ENCODE assay signal across 33 mouse cellular contexts in genomic region chr15:101940274-101940829, GRCm38 (mm10). TPM values are rescaled to one million over a fixed set of nuclear protein-coding genes. Genes with fewer than 3 reads are reported as not detected.
DNase-seq lines count a peak whose midpoint lies in the region; ATAC-seq lines count a peak whose summit lies in the region.
"Had no signal": no experiment of that assay in that cellular context is flagged by ENCODE, and none has a peak within 500 bp of the region (broad histone marks: within the 10 kb centered on the region; RNA-seq: fewer than 3 reads in every experiment).

Krt79 (minus strand) TSS chr15:101940324.

- WGBS in kidney, embryonic 15.5 days, result 71% methylated on average over 6 of the region's 6 CpGs
- WGBS in lung, embryonic 16.5 days, result 42% methylated on average over 6 of the region's 6 CpGs
- 63% methylated on average over 5 of the region's 6 CpGs for WGBS in limb, embryonic 15.5 days

- no peaks in the 10 kb centered on the region for H3K36me3 ChIP-seq in kidney, embryonic 15.5 days
- no peaks in the 10 kb centered on the region for H3K36me3 ChIP-seq in lung, embryonic 16.5 days (ENCODE audit: control insufficient read depth, insufficient read depth, low read length)
- H3K36me3 ChIP-seq in limb, embryonic 15.5 days, result no peaks in the 10 kb centered on the region
- H3K36me3 ChIP-seq: heart, embryonic 13.5 days; liver, embryonic 12.5 days; neural tube, embryonic 13.5 days had no signal

- peaks cover 26% of the 10 kb centered on the region for H3K4me1 ChIP-seq in kidney, embryonic 15.5 days
- H3K4me1 ChIP-seq in lung, embryonic 16.5 days (replicated peaks; ENCODE audit: control insufficient read depth, insufficient read depth, low read length), result peaks cover 9% of the 10 kb centered on the region
- peaks cover 20% of the 10 kb centered on the region for H3K4me1 ChIP-seq in brown adipose tissue, adult 24 weeks (ENCODE audit: control insufficient read depth, insufficient read depth, insufficient read length, low read length)
- H3K4me1 ChIP-seq in limb, embryonic 15.5 days, result peaks cover 30% of the 10 kb centered on the region
- H3K4me1 ChIP-seq: forebrain, embryonic 13.5 days had no signal

- ATAC-seq in kidney, embryonic 15.5 days (replicated peaks; ENCODE audit: low FRiP score), result peak; percentile 16; the same call in 1 of the 2 replicates
- peak; percentile 65 for ATAC-seq in lung, embryonic 16.5 days (ENCODE audit: low read depth)
- ATAC-seq in limb, embryonic 15.5 days (ENCODE audit: insufficient number of reproducible peaks, low FRiP score, low TSS enrichment, low read depth), result peak; percentile 47; the same call in 1 of the 2 replicates
- ATAC-seq: activated CD4-positive, CD25-positive, alpha-beta regulatory T cell, adult 4 months; CD4-positive, CD25-positive, alpha-beta regulatory T cell, adult 4 months; forebrain, embryonic 13.5 days; intestine, postnatal 0 days; liver, embryonic 12.5 days; liver, postnatal 0 days had no signal

- H3K9ac ChIP-seq in kidney, embryonic 15.5 days, result no peak within 1 kb of the TSS
- H3K9ac ChIP-seq in lung, embryonic 16.5 days (ENCODE audit: low read length), result no peak within 1 kb of the TSS
- no peak within 1 kb of the TSS for H3K9ac ChIP-seq in limb, embryonic 15.5 days
- H3K9ac ChIP-seq: forebrain, embryonic 13.5 days; heart, embryonic 13.5 days; hindbrain, embryonic 14.5 days; liver, embryonic 12.5 days; liver, postnatal 0 days; neural tube, embryonic 13.5 days had no signal

- no peaks in the 10 kb centered on the region for H3K27me3 ChIP-seq in kidney, embryonic 15.5 days
- no peaks in the 10 kb centered on the region for H3K27me3 ChIP-seq in lung, embryonic 16.5 days (ENCODE audit: control insufficient read depth, insufficient read depth, low read depth, low read length)
- no peaks in the 10 kb centered on the region for H3K27me3 ChIP-seq in limb, embryonic 15.5 days
- H3K27me3 ChIP-seq: forebrain, embryonic 13.5 days; neural tube, embryonic 13.5 days had no signal

- no peak within 1 kb of the TSS for H3K4me3 ChIP-seq in kidney, embryonic 15.5 days (replicated peaks)
- H3K4me3 ChIP-seq in lung, embryonic 16.5 days (ENCODE audit: low read length), result no peak within 1 kb of the TSS
- H3K4me3 ChIP-seq in brown adipose tissue, adult 24 weeks (ENCODE audit: insufficient read depth, low read depth, low read length), result no peak within 1 kb of the TSS
- H3K4me3 ChIP-seq in limb, embryonic 15.5 days, result no peak within 1 kb of the TSS
- H3K4me3 ChIP-seq: erythroblast, embryonic 14.5 days; forebrain, embryonic 13.5 days; gastrocnemius, adult 2 months; heart, embryonic 13.5 days; layer of hippocampus, adult 2 months; liver, embryonic 12.5 days; neural tube, embryonic 13.5 days had no signal

- no peaks in the 10 kb centered on the region for H3K9me3 ChIP-seq in kidney, embryonic 15.5 days (replicated peaks)
- H3K9me3 ChIP-seq in lung, embryonic 16.5 days (ENCODE audit: control insufficient read depth, low read length), result no peaks in the 10 kb centered on the region
- H3K9me3 ChIP-seq in limb, embryonic 15.5 days, result no peaks in the 10 kb centered on the region
- H3K9me3 ChIP-seq: forebrain, embryonic 13.5 days; heart, embryonic 13.5 days; liver, embryonic 12.5 days; neural tube, embryonic 13.5 days had no signal

- H3K27ac ChIP-seq in kidney, embryonic 15.5 days, result 0 out of 2 replicates have a peak within 1 kb of the TSS, but pooled peaks have one; percentile 32
- peak within 1 kb of the TSS; percentile 56; the same call in 1 of the 2 replicates for H3K27ac ChIP-seq in lung, embryonic 16.5 days (ENCODE audit: low read length)
- peak within 1 kb of the TSS; percentile 83 for H3K27ac ChIP-seq in brown adipose tissue, adult 24 weeks (replicated peaks; ENCODE audit: low read depth, low read length)
- no peak within 1 kb of the TSS for H3K27ac ChIP-seq in limb, embryonic 15.5 days
- H3K27ac ChIP-seq: forebrain, embryonic 13.5 days; hindbrain, embryonic 14.5 days; layer of hippocampus, adult 2 months; liver, embryonic 12.5 days; neural tube, embryonic 13.5 days had no signal

- DNase-seq in kidney, postnatal 10 days, result no peak
- no peak for DNase-seq in lung, postnatal 10 days
- DNase-seq in ovary, postnatal 14 days (ENCODE audit: low spot score), result no peak
- DNase-seq in layer of hippocampus, adult 11-12 months (ENCODE audit: low spot score), result no peak
- DNase-seq: adrenal gland, adult 2 months; adrenal gland, postnatal 36 days; cerebellum, adult 2 months; cerebellum, postnatal 14 days; gastrocnemius, adult 2 months; gastrocnemius, postnatal 36 days; heart, adult 18-20 months; heart, postnatal 10 days; kidney, adult 9 months; kidney, postnatal 25 days; layer of hippocampus, postnatal 36 days; liver, postnatal 0 days had no signal

- no peak within 1 kb of the TSS for H3K4me2 ChIP-seq in kidney, embryonic 15.5 days
- no peak within 1 kb of the TSS for H3K4me2 ChIP-seq in lung, embryonic 16.5 days (ENCODE audit: low read depth, low read length)
- H3K4me2 ChIP-seq in limb, embryonic 15.5 days, result no peak within 1 kb of the TSS
- H3K4me2 ChIP-seq: forebrain, embryonic 13.5 days; heart, embryonic 13.5 days; hindbrain, embryonic 14.5 days; liver, embryonic 12.5 days; neural tube, embryonic 13.5 days had no signal

RNA-seq across cellular contexts. Expression of gene Krt79, which starts in this region (rescaled TPM):
- polyA plus RNA-seq in kidney, embryonic 15.5 days (2015; fragmentation: Nextera tagmentation; extraction: Ambion mirVana), result 0.45 and 0.53 TPM in 2 replicates
- polyA plus RNA-seq in lung, embryonic 16.5 days (2015; fragmentation: Nextera tagmentation; extraction: Ambion mirVana), result 0.80 and 1.2 TPM in 2 replicates
- polyA plus RNA-seq in brown adipose tissue, adult 24 weeks (2012; ENCODE audit: insufficient read depth, insufficient read length, missing spikeins), result 15.1 and 19.0 TPM in 2 replicates
- polyA plus RNA-seq in limb, embryonic 15.5 days (2015; fragmentation: Nextera tagmentation; extraction: Ambion mirVana), result 1.2 and 1.3 TPM in 2 replicates
- polyA plus RNA-seq: activated CD4-positive, CD25-positive, alpha-beta regulatory T cell, adult 4 months; CD4-positive, CD25-positive, alpha-beta regulatory T cell, adult 4 months; cerebellum, adult 2 months; embryonic facial prominence, embryonic 11.5 days; erythroblast, embryonic 14.5 days; frontal cortex, adult 2 months; limb, embryonic 11.5 days; liver, embryonic 12.5 days; liver, postnatal 0 days had no signal

Comparison
In these comparisons a context has a peak if more than half of its experiments do, and no peak if none do; other contexts are left out.
1. Peak in ATAC-seq and H3K27ac ChIP-seq in kidney, embryonic 15.5 days; RNA of the gene not detected or under 1 TPM.